Mouse (Mus musculus) bone marrow, adult 2 months (tissue): ENCODE measurements around the gene Rnpc3. TPM values are rescaled to one million over a fixed set of nuclear protein-coding genes. Genes with fewer than 3 reads are reported as not detected.

Source experiments
- H3K27ac ChIP-seq: fragments of 200-500 bp; 2 replicates; pipeline ENCODE4 v1.5.1; 2012; ENCODE audit warnings: low read depth, mild to moderate bottlenecking, control low read depth, inconsistent platforms, low read length; ENCODE audit not compliant: control insufficient read depth, poor library complexity, insufficient read depth
- H3K4me1 ChIP-seq: fragments of 200-500 bp; 2 replicates; pipeline ENCODE4 v1.6.1; 2011; ENCODE audit warnings: low read length; ENCODE audit not compliant: control insufficient read depth, insufficient read depth
- H3K4me3 ChIP-seq: fragments of 200-500 bp; replicated peaks from 2 replicates; pipeline ENCODE3; 2011; ENCODE audit warnings: mild to moderate bottlenecking, low read depth, low read length, control low read depth; ENCODE audit not compliant: control insufficient read depth
- CTCF ChIP-seq: fragments of 200-500 bp; IDR thresholded peaks from 2 replicates; pipeline ENCODE4 v1.5.1; 2011; ENCODE audit warnings: low read length, control low read depth; ENCODE audit not compliant: control insufficient read depth, insufficient read depth
- POLR2A ChIP-seq: fragments of 200-500 bp; IDR thresholded peaks from 2 replicates; pipeline ENCODE4 v1.6.1; 2011; ENCODE audit warnings: low read depth, mild to moderate bottlenecking, control low read depth, low read length, borderline replicate concordance; ENCODE audit not compliant: control insufficient read depth
- WGBS: fragments of 180-500 bp; shearing (Covaris S2); methylation state at CpG from one replicate; pipeline ENCODE4 v1.1.7; 2018; 5-methylcytosine and 5-hydroxymethylcytosine counted together
- polyA plus RNA-seq: library from polyadenylated mRNA; stranded (reverse); fragments of >200 nt; gene quantifications from 2 replicates; pipeline ENCODE4 v1.2.4, GENCODE M21; 2011; ENCODE audit warnings: low replicate concordance; ENCODE audit not compliant: missing spikeins, insufficient read depth, insufficient read length

Gene Rnpc3
- polyA plus RNA-seq, 1 experiment, result 9.6 TPM

GRCm38 (mm10) chr3:113574578-113574977, 55.4 kb downstream of the Rnpc3 start:
- no peak overlapping the region for H3K4me3 ChIP-seq
- WGBS, result 76% methylated on average over 4 of the region's 4 CpGs

GRCm38 (mm10) chr3:113574138-113574537, 55.8 kb downstream of the Rnpc3 start:
- WGBS, result 73% methylated on average over 2 of the region's 2 CpGs
- Histone ChIP-seq H3K4me3 (no peak overlapping the region), H3K4me1 (no peaks in the 10 kb centered on the region), H3K27ac (no peak overlapping the region)
- TF ChIP-seq CTCF (no peak), POLR2A (no peak)

More at GRCm38 (mm10) chr3:113574578-113574977, 55.4 kb downstream of the Rnpc3 start:
- TF ChIP-seq POLR2A, result no peak
- no peak for TF ChIP-seq CTCF
- no peak overlapping the region for H3K27ac ChIP-seq
- H3K4me1 ChIP-seq, result no peaks in the 10 kb centered on the region

GRCm38 (mm10) chr3:113572158-113572557, 57.8 kb downstream of the Rnpc3 start:
- Histone ChIP-seq H3K4me1 (no peaks in the 10 kb centered on the region), H3K27ac (no peak overlapping the region), H3K4me3 (no peak overlapping the region)
- TF ChIP-seq CTCF (no peak), POLR2A (no peak)
- WGBS, result 72% methylated on average over 3 of the region's 3 CpGs

Other genes with a start within 250 kb of the Rnpc3 start
- gene Amy2a1, start 97.7 kb downstream of the Rnpc3 start, polyA plus RNA-seq, result not detected in 2 replicates
- gene Amy1, start 23.4 kb downstream of the Rnpc3 start, polyA plus RNA-seq, result 2.2 and 2.3 TPM in 2 replicates